Mouse (Mus musculus): ENCODE results near the gene Fam227a.

GRCm38 (mm10) chr15:79692334-79692733 lies 33.6 kb upstream of the Fam227a start:
- TF ChIP-seq HCFC1 (IDR thresholded peaks at IDR 0.05; ENCODE audit: borderline replicate concordance, insufficient read depth, low read length) = no peak
- TF ChIP-seq MAFK (IDR thresholded peaks at IDR 0.05; ENCODE audit: insufficient read depth, low read depth, low read length) = no peak
- TF ChIP-seq ZNF384 (IDR thresholded peaks at IDR 0.05; ENCODE audit: low read depth, low read length) = no peak
- TF ChIP-seq ZC3H11A (IDR thresholded peaks at IDR 0.05; ENCODE audit: borderline replicate concordance, low read depth, low read length) = no peak
- TF ChIP-seq CHD2 (IDR thresholded peaks at IDR 0.05; ENCODE audit: low read depth, low read length) = no peak

Measured in ES-E14 (cell line).